Mouse (Mus musculus) splenic B cell, adult 2 months (primary cell): Measurements from ENCODE around the gene Gga1.
"Not testable (repeated sequence)": the region's sequence is repeated elsewhere in the genome, so short reads cannot be mapped to it uniquely, and the experiment has no call there.

Experiments used
- DNase-seq: peaks from one replicate; pipeline ENCODE4 v3.0.0-alpha.2; 2011; ENCODE audit warnings: low read depth, low spot score
- H3K27me3 ChIP-seq: 2 replicates; pipeline ENCODE4 v1.6.1; 2012; ENCODE audit warnings: mild to moderate bottlenecking, low read length, moderate library complexity, mixed read lengths; ENCODE audit not compliant: control insufficient read depth, poor library complexity, insufficient read depth, severe bottlenecking
- H3K36me3 ChIP-seq: 2 replicates; pipeline ENCODE4 v1.6.1; 2012; ENCODE audit warnings: mild to moderate bottlenecking, low read length, moderate library complexity, mixed read lengths; ENCODE audit not compliant: control insufficient read depth, poor library complexity, insufficient read depth, severe bottlenecking

The Gga1 gene

GRCm38 (mm10) chr15:78876258-78876696, 713 bp upstream of the Gga1 start:
- Histone ChIP-seq H3K36me3 (no peaks in the 10 kb centered on the region), H3K27me3 (no peaks in the 10 kb centered on the region)
- peak; percentile 61 for DNase-seq

DNA sequence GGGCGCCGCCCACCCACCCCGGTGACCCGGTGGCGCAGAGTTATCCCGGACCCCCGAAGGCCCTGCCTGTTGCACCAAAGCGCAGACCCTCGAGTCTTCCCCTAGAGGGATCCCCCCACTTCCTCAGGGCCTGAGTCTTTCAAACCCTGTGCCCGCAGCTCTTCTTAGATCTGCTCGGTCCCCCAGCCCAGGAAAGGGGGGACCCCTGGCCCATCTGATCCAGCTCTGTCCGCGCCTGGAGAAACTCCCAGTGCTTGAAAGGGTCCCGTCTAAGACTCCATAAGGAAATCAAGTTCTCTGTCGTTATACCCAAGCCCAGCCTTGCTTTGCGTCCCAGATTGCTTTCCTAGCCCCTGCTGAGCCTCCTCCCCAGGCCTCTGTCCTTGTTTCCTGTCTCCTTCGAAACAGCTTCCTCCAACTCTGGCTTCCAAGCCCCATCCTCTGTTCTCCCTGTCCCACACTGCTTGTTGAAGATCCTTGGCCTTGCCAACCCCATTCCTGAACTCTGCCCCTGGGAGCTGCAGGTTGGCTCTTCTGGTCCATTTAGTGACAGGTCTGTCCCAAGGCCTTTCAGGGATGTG, 910 bp downstream of the Gga1 start:
- Histone ChIP-seq H3K27me3 (no peaks in the 10 kb centered on the region), H3K36me3 (0 out of 2 replicates have a peak, but pooled peaks cover 2% of the 10 kb centered on the region)
- DNase-seq, result peak; percentile 16

GRCm38 (mm10) chr15:78878792-78879516, 2.0 kb downstream of the Gga1 start:
- DNase-seq, result peak; percentile 36
- not testable (repeated sequence) for H3K36me3 ChIP-seq, H3K27me3 ChIP-seq

- Histone ChIP-seq H3K36me3 (peaks cover 11% of the 10 kb centered on the region), H3K27me3 (no peaks in the 10 kb centered on the region)
- DNase-seq, result no peak
Measured at GRCm38 (mm10) chr15:78880432-78880831, 3.4 kb downstream of the Gga1 start.

DNA sequence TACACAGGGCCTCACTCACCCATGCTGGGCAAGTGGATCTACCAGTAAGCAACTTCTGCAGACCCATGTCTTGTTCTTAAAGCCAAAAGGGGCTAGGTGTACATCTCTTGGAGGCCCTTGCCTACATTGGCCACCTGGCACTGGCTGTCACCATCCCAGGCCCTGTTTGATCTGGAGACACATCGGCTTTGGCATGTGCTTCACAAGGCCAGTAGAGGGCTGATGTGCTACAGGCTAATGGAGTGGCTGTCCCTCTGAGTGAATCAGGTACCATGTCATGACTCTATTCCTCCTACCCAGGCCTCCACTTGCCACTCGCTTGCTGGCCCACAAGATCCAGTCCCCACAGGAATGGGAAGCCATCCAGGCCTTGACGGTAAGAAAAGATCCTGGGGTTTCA, 4.8 kb downstream of the Gga1 start:
- no peak for DNase-seq
- Histone ChIP-seq H3K36me3 (peaks cover 16% of the 10 kb centered on the region), H3K27me3 (no peaks in the 10 kb centered on the region)

DNA sequence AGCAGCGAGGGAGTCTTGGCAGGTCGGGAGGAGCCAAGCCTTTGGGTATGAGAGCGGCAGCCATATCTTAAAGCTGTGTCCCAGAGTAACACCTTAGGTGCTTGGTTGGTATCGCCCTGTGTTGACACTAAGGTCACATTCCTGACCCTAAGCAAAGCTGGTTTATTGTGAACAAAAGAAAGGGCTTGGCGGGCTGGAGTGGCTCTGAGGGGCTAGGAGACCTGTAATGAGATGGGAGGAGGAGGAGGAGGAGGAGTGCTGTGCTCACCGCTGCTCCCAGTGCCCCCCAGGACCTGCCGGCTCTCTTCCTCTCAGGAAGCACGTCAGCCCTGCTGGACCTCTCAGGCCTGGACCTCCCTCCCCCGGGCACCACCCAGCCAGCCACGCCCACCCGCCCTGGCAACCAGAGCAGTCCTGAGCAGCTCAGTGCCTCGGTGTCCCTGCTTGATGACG, 12.4 kb downstream of the Gga1 start:
- DNase-seq, result no peak
- Histone ChIP-seq H3K36me3 (peaks cover 12% of the 10 kb centered on the region), H3K27me3 (no peaks in the 10 kb centered on the region)

- DNase-seq, result no peak
- Histone ChIP-seq H3K27me3 (no peaks in the 10 kb centered on the region), H3K36me3 (peaks cover 6% of the 10 kb centered on the region; the same call in 1 of the 2 replicates)
Measured at GRCm38 (mm10) chr15:78892440-78892839, 15.4 kb downstream of the Gga1 start.

- peak; percentile 39 for DNase-seq
- Histone ChIP-seq H3K36me3 (peaks cover 1% of the 10 kb centered on the region; the same call in 1 of the 2 replicates), H3K27me3 (no peaks in the 10 kb centered on the region)
Measured at GRCm38 (mm10) chr15:78894726-78895125, 17.7 kb downstream of the Gga1 start.

GRCm38 (mm10) chr15:78895741-78896140, 18.8 kb downstream of the Gga1 start:
- H3K27me3 ChIP-seq, result no peaks in the 10 kb centered on the region
- DNase-seq, result peak; percentile 29
- H3K36me3 ChIP-seq, result peaks cover 1% of the 10 kb centered on the region; the same call in 1 of the 2 replicates

DNA sequence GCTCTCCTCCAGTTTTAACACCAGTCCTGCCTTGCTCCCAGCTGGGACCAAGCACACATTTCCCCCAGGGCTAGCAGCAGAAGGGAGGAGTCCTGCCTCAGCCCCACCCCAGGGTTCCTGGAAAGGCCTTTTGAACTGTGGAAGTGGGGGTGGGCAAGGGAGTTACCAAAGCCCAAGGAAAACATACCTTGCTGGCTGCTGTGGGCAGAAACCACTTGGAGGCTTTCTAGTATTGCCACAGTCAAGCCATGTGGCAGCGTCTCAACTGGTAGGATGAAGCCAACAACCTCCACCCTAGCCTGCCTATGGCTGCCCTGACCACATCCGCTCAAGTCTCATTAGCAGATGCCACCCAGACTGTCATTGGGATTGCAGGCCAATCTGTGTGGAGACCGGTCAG, 19.2 kb downstream of the Gga1 start:
- DNase-seq, result no peak
- peaks cover 1% of the 10 kb centered on the region; the same call in 1 of the 2 replicates for H3K36me3 ChIP-seq
- H3K27me3 ChIP-seq, result no peaks in the 10 kb centered on the region

DNA sequence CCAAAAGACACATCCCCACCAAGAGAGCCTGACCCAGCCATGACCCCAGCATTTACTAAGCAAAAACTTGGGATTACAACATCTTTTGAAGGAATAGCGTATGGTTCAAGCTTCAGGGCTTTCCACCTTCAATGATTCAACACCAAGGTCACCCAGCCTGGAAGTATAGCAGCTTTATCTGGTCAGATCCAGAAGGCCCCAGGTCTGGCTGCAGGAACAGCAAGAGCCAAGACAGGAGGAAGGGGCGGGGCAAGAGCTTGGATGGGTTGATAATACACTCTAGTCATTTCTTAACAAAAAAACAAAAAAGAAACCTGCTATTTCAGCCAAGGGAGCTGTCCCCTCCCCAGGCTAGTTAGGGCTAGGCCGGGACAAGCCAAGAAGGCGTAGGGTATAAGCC, 20.5 kb downstream of the Gga1 start:
- no peak for DNase-seq
- Histone ChIP-seq H3K36me3 (no peaks in the 10 kb centered on the region), H3K27me3 (no peaks in the 10 kb centered on the region)

DNA sequence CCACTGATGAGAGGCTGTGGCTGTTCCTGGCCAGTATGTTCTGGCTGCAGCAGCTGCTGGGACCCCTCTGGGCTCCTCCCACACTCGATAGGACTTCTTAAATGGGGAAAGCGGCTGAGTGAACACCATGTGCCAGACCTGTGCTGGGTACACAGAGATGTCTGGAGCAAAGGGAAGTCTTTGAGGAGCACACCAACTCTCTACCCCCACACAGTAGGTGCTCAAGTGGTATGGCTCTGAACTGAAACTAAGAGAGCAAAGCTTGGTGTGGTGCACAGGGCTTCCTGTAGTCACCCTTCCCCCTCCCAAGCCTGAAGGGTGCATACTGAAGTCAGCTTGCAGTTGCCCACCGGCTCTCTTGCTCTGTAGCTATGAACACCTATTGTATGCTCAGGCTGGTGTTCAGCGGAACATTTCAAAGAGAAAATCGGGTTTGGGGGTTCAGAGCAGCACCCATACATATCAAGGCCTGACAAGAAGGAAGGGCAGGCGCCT, 21.6 kb downstream of the Gga1 start:
- Histone ChIP-seq H3K36me3 (0 out of 2 replicates have a peak, but pooled peaks cover 2% of the 10 kb centered on the region), H3K27me3 (no peaks in the 10 kb centered on the region)
- peak; percentile 50 for DNase-seq

GRCm38 (mm10) chr15:78899409-78899739, 22.4 kb downstream of the Gga1 start, which contains the start of gene Gm49510:
TSS of gene Gm49510 (plus strand) at chr15:78899667.
- Histone ChIP-seq H3K36me3 (peaks cover 2% of the 10 kb centered on the region; the same call in 1 of the 2 replicates), H3K27me3 (no peaks in the 10 kb centered on the region)
- no peak for DNase-seq

DNA sequence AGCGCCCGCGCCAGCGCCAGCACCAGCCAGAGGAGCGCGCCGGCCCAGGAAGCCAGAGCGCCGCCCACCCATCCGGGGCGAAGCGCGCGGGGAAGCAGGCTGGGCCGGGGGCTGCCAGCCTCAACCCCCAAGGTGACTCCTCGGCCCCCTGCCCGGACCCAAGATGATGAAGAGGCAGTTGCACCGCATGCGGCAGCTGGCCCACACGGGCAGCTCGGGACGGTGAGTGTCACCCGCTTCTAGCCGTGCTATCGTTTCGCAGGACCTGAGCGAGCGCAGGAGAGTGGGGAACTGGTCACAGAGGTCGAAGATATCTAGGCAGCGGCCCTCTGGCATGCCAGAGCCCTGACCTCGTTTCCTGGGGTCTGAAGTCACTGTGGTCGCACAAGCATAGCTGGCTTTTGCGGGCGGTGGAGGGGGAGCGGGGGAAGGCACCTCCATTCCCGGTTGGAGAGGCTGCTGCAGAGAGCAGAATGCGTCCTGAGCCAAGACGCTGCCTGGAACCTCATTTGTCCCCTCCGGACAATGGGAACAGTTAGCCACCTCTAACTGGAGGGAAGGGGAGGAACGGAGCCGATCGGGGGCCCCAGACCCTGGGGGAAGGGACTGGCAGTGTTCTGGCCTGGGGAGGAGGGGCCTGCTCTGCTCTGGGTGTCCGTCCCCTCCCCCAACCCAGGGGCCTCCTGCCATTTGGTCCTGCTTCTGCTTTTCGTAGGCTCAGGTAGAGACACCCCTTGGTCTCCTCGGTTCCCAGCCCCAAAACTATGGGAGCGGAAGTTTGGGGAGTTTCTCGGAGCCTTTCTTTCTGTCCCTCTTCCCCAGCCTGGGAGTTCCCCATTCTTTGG, 23.0 kb downstream of the Gga1 start, which contains the start of gene Sh3bp1:
TSS of gene Sh3bp1 (plus strand) at position 29 of the 845 bp plus-strand sequence.
- DNase-seq, result peak; percentile 59

More for the DNA sequence above, 23.0 kb downstream of the Gga1 start, which contains the start of gene Sh3bp1:
- peaks cover 4% of the 10 kb centered on the region for H3K36me3 ChIP-seq
- H3K27me3 ChIP-seq, result no peaks in the 10 kb centered on the region
